Mouse (Mus musculus) monocyte, adult 2 months (primary cell): ENCODE results near the gene Psmb10.
A peak's percentile ranks its signal among the peaks of the same experiment; 100 is the strongest.
"Not testable (repeated sequence)": the region's sequence is repeated elsewhere in the genome, so short reads cannot be mapped to it uniquely, and the experiment has no call there.

Experiments used
- DNase-seq, 2 experiments: peaks; one replicate each; pipeline ENCODE4 v3.0.0; 2022; ENCODE audit warnings: low spot score in 2 of 2, low read depth in 1 of 2

Psmb10 gene

DNA sequence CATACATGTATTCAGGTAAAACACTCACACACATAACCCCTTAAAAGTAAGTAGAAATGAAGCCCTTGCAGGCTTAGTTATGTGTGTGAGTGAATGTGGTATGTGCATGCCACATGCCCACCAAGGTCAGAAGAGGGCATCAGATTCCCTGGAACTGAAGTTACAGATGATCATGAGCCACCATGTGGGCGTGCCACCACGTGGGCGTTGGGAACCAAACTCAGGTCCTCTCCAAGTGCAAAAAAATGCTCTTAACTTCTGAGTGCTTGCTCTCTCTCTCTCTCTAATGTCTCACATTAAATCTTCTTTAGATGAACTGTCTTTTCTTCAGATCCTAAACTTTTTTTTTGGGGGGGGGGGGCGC is at the start of gene Psmb10:
TSS of gene Psmb10 (minus strand) at position 139 of the 364 bp plus-strand sequence.
- no peak for DNase-seq

DNA sequence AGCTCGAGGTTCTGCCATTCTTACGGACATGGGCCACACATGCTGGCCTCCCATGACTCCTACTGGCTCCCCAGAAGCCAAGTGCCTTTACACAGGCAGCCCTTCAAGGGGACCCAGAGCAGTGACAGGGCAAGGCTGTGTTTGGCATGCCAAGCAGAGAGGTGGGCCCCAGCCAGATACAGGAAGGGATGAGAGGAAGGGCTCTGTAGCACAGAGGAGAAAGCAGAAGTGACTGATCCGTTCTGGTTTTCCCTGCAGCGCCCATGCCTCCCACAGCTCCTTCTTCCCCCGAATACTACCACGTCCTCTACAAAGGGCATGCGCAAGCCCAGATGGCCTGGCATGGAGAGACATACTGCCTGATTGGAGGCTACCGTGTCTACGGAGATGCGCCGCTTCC is 45.2 kb upstream of the Psmb10 start:
- DNase-seq, result not testable (repeated sequence)

DNA sequence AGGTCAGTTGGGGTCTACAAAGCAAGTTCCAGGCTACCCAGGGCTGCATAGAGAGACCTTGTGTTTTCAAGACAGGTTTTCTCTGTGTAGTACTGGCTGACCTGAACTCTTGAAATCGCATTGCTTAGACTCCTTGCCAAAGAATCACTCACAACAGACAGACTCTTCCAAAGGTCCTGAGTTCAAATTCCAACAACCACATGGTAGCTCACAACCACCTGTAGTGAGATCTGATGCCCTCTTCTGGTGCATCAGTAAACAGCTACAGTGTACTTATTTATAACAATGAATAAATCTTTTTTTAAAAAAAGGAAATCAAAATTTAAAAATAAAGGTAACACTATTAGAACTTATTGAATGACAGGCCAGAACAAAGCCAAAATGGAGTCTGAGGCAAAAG is 42.9 kb upstream of the Psmb10 start:
- DNase-seq, result no peak

DNA sequence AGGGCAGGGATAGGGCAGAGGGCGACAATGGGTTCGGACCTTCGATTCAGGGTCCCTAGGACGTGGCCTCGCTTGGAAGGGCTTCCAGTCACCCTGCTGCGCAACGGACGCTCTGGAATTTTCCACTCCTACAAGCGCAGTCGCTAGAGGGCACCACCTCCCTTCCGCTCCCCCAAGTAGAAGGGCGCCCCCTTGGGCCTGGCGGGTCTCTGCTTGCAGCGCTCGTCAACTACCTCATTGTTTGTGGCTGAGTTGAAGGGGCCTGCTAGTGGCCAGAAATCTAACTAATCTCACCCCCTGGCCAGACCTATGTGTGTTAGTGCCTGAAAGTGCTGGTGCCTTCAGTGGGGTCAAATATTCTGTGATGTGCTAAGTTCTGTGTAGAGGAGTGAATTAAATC is 41.1 kb upstream of the Psmb10 start, which contains the start of gene Dpep3:
TSS of gene Dpep3 (minus strand) at position 105 of the 400 bp plus-strand sequence.
- no peak for DNase-seq

- DNase-seq, result no peak
These were observed 37.1 kb upstream of the Psmb10 start for GRCm38 (mm10) chr8:105975363-105975762.

DNA sequence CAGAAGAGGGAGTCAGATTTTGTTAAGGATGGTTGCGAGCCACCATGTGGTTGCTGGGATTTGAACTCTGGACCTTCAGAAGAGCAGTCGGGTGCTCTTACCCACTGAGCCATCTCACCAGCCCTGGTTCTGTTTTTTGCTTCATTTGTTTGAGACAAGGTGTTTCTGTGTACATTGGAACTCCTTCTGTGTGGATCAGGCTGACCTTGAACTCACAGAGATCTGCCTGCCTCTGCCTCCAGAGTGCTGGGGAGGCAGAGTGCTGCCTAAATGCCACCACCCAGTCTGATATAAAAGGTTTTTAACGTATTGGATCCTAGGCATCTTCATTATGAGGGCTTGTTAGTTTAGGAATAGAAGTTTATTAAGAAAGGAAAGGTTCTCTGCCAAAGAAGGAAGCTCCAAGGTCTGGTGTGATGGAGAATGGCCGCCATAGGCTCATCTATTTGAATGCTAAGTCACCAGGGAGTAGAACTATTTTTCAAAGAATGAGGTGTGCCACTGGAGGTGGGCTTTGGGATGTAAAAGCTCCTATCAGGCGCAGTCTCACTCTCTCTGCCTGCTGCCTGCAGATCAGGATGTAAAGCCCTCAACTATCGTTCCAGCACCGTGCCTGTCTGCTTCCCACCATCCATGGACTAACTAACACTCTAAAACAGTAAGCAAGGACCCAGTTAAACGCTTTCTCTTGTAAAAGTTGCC is 32.9 kb upstream of the Psmb10 start:
- DNase-seq, result no peak

GRCm38 (mm10) chr8:105969367-105969766 is 31.1 kb upstream of the Psmb10 start:
- no peak for DNase-seq

DNA sequence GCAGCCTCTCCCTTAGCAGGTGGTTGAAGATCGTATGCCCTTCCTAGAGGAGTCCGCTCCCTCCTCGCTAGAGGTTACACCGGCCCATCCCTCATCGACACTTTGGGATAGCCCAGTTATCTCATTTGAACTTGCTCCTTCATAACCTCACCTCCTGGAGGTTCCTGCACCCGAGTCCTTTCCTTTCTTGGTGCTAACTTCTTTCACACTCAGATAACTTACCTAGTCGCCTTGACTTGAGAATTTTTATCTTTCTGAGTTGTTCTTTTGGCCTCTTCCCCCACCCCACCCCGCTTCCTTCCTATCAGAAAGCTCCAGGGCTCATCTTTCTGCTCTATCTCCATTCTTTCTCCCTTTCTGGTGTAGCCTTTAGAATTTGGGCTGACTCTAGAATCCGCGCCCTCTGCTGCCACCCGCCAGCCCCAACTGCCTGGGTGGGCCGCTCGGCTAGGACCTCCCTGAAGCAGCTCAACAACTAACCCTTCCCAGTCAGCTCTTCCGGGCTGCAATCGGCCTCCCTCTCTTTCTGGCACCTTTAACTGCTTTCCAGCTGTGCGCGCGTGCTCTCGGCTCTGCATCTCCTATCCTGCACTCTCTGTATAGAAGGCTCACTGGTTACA is 28.6 kb upstream of the Psmb10 start:
- DNase-seq, result no peak

- peak in 1 of 2 experiments; percentile 17 for DNase-seq
These were observed 27.7 kb upstream of the Psmb10 start, which contains the start of gene Slc12a4 for GRCm38 (mm10) chr8:105965905-105966341. Gene Slc12a4, minus strand, starts transcription at chr8:105966097.

- DNase-seq, result peak in 1 of 2 experiments; percentile 21
These were observed 27.1 kb upstream of the Psmb10 start for GRCm38 (mm10) chr8:105965266-105965904.

DNA sequence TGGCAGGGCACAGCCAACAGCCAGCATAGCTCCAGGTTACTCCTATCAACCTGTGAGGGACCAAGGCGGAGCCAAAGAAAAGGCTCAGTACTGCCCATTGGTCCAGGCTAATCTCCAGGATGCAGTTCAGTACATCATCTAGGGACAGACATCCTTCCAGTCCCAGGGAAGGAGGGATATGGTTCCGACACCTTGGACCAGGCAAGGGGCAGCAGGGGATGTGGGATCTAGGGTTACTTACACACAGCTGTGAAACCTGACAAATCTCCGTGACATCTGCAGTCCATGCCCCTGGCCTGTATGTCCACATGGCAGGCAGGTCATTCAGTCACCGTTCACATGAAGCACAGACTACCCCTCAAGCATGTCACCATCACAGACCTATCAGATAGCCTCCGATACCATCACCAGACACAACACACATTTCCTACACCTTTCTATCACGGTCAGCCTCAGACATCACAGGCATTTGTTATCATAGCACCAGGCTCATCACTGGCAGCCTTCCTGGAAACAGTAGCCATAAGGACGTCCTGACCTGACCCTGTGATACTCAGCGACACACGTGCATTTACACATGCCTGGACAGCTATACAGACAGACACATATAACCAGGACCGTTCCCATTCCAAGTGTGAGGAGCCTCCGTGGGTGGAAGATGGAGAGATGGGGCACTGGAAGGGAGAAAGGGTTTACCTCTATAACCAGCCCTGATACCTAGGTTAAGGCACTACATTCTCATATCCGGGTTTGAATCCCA is 26.4 kb upstream of the Psmb10 start:
- no peak for DNase-seq

- DNase-seq, result no peak
These were observed 23.3 kb upstream of the Psmb10 start for GRCm38 (mm10) chr8:105961536-105961935.

DNA sequence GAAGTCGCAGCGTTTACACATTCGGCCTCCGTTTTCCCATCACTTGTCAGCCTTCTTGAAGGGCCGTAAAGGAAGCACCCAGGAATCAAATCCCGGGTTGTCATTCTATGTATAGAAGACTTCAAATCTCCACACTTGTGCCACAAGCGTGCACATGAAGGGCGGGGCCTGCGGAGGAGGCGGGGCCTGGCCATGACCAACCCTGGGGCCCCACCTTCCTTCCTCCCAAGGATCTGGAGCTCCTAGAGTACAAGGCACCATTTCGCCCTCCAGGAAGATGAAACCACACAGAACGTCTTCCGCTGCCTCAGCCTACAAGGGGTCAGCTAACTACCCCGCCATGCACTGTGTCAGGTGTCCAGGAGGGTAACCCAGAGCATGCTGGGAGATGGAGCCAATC is 22.9 kb upstream of the Psmb10 start:
- DNase-seq, result no peak

DNA sequence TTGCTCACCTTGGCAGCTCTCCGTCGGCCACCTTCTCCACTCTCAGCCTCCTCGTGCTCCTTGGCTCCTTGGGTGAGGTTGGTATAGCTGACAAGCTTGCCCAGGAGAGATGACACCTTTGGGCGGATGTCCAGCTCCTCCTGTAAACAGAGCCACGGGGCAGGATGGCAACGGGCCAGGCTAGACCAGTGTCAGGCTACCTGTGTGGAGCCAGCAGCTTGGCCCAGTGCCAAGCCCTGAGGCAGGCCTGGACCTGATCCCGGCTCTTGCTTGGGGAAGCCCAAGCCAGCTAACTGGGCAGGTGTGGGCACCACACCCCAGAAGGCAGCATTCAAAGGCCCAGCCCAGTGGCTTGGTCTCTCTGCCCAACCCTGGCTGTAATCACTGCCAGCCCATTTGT is 21.1 kb upstream of the Psmb10 start:
- no peak for DNase-seq

DNA sequence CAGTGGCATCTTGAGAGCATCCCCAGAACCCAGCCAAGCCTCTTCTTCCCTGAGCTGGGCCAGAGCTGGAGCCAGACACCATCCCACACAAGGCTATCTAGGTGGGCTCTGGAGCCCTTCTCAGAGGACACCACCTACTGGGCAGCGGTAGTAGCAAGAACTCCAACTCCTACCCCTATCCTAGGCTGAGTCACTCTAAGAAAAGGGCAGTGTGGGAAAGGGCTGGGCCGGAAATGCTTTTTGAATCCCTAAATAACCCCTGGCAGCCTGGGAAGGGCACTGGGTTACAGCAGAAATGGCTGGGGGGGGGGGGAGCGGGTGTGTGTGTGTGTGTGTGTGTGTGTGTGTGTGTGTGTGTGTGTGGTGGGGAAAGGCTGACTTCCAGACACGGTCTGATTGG is 19.6 kb upstream of the Psmb10 start:
- DNase-seq, result no peak

DNA sequence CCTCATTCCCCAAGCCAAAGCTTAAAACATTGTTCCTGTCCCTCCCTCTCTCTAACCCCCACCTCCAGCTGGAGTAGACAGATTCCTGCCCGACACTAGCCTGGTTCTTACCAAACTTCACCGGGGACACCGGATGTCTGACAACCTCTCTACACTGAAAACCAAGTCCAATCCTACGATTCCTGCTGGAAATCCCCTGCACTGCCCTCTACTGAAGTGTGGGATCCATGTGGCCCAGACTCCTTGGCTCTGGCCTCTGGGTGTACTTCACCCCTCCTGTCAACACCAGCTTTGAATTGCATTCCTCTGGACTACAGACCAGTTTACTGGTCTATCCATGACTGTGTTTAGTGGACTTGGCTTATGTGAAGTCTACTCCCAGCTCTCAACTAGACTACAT is 18.3 kb upstream of the Psmb10 start:
- DNase-seq, result no peak

- DNase-seq, result no peak
These were observed 12.9 kb upstream of the Psmb10 start for GRCm38 (mm10) chr8:105951057-105951659.

GRCm38 (mm10) chr8:105949350-105949749 is 11.1 kb upstream of the Psmb10 start:
- DNase-seq, result no peak

GRCm38 (mm10) chr8:105943321-105943739 is 5.1 kb upstream of the Psmb10 start, which contains the start of gene Lcat:
Gene Lcat, minus strand, starts transcription at chr8:105943382.
- no peak for DNase-seq

DNA sequence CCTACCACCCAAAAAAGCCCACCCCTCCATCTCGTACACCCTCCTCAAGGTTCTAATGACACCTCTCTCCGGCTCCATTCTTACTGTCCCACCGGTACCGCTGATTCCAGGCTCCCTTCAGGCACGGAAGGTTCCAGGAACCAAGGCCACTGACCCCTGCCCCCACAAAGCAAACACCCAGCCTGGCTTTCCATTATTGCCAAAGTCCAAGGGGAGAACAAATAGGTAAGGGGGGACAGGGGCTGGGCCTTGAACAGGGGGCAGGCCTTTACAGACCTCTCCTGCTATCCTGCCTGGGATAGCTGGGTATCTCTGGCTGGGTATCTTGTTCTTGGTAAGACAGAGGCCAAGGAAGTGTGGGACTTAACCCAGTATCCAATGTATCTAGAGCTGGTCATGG is 4.3 kb upstream of the Psmb10 start:
- DNase-seq, result no peak

- no peak for DNase-seq
These were observed 3.8 kb upstream of the Psmb10 start for GRCm38 (mm10) chr8:105942026-105942425.
